Mouse (Mus musculus) testis, adult 2 months (tissue): ENCODE data around the gene Capn15.

Experiments
- CTCF ChIP-seq: fragments of 200-500 bp; IDR thresholded peaks from 2 replicates; pipeline ENCODE4 v1.5.1; 2012; ENCODE audit warnings: low read depth, mild to moderate bottlenecking, inconsistent platforms, low read length, moderate library complexity; ENCODE audit not compliant: control insufficient read depth, insufficient read depth, insufficient replicate concordance
- POLR2A ChIP-seq: fragments of 200-500 bp; IDR thresholded peaks from 2 replicates; pipeline ENCODE4 v1.6.1; 2012; ENCODE audit warnings: low read depth, mild to moderate bottlenecking, inconsistent platforms, low read length, moderate library complexity; ENCODE audit not compliant: control insufficient read depth

DNA sequence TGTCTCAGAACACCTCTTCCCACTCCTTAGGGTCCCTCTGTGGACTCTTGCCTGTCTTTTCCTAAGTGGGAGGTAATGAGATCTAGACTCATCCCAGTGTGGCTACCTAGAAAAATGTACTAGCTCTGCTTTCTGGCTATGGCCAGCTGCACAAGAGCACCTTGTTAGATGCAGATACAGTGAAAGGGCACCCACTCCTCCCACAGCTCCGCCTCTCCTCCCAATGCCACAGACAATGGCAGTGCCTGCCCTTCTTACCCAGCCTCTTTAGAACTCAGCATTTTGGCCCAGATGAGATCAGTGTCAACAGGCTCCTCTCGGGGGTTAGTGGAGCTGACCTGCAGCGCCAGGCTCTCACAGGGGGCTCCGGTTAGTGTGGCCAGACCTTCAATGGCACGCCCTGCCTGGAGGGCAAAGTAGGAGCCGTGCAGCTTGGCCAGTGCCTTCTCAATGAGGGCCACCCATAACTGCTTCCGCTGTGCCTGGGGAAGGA is 23.1 kb downstream of the Capn15 start:
- TF ChIP-seq POLR2A (no peak), CTCF (no peak)
